Mouse (Mus musculus): ENCODE data around the gene Tmem44.

Tmem44 gene

GRCm38 (mm10) chr16:30550748-30551192, at the start of gene Tmem44:
Tmem44 (minus strand) TSS chr16:30550842.
- no peak for DNase-seq

GRCm38 (mm10) chr16:30599491-30600268, 49.0 kb upstream of the Tmem44 start, which contains the start of gene Fam43a:
Fam43a (plus strand) TSS chr16:30599723.
- peak; percentile 92 to 94 for DNase-seq

- DNase-seq, result peak; percentile 92 to 98
Measured at GRCm38 (mm10) chr16:30596959-30597681, 46.5 kb upstream of the Tmem44 start.

- no peak for DNase-seq
Measured at GRCm38 (mm10) chr16:30595835-30596557, 45.4 kb upstream of the Tmem44 start.

GRCm38 (mm10) chr16:30595356-30595755, 44.7 kb upstream of the Tmem44 start:
- DNase-seq, result no peak

- DNase-seq, result no peak
Measured at GRCm38 (mm10) chr16:30591990-30592389, 41.3 kb upstream of the Tmem44 start.

- DNase-seq, result no peak
Measured at GRCm38 (mm10) chr16:30590264-30591209, 39.9 kb upstream of the Tmem44 start.

GRCm38 (mm10) chr16:30587494-30588327, 37.1 kb upstream of the Tmem44 start, which contains the start of gene Lsg1:
Lsg1 (minus strand) TSS chr16:30587592.
- peak; percentile 80 to 93 for DNase-seq

- DNase-seq, result no peak
Measured at GRCm38 (mm10) chr16:30586935-30587493, 36.4 kb upstream of the Tmem44 start.

- DNase-seq, result no peak
Measured at GRCm38 (mm10) chr16:30580765-30581164, 30.1 kb upstream of the Tmem44 start.

GRCm38 (mm10) chr16:30576392-30576791, 25.8 kb upstream of the Tmem44 start:
- DNase-seq, result no peak

- no peak for DNase-seq
Measured at GRCm38 (mm10) chr16:30575815-30576214, 25.2 kb upstream of the Tmem44 start.

- DNase-seq, result no peak
Measured at GRCm38 (mm10) chr16:30572239-30572638, 21.6 kb upstream of the Tmem44 start.

GRCm38 (mm10) chr16:30571378-30571777, 20.7 kb upstream of the Tmem44 start:
- no peak for DNase-seq

- no peak for DNase-seq
Measured at GRCm38 (mm10) chr16:30570173-30570572, 19.5 kb upstream of the Tmem44 start.

GRCm38 (mm10) chr16:30565631-30566030, 15.0 kb upstream of the Tmem44 start:
- no peak for DNase-seq

GRCm38 (mm10) chr16:30560601-30561000, 10.0 kb upstream of the Tmem44 start:
- DNase-seq, result no peak

GRCm38 (mm10) chr16:30559312-30559992, 8.8 kb upstream of the Tmem44 start:
- no peak for DNase-seq

GRCm38 (mm10) chr16:30554109-30554508, 3.5 kb upstream of the Tmem44 start:
- no peak for DNase-seq

Measured in cerebellum, postnatal 36 days (tissue).